Mouse (Mus musculus): Measurements from ENCODE around the gene B3gnt6.

- no peak for TF ChIP-seq POLR2A (IDR thresholded peaks at IDR 0.05; ENCODE audit: extremely low read depth, insufficient read depth, low read length)
- no peak for TF ChIP-seq CTCF (IDR thresholded peaks at IDR 0.05; ENCODE audit: extremely low read depth, insufficient read depth, low read length)
These were observed 26.6 kb downstream of the B3gnt6 start for GRCm38 (mm10) chr7:98172661-98173060.
